Mouse (Mus musculus) cerebellum, adult 11-12 months (tissue): ENCODE data around the gene Col4a1.
A peak's percentile ranks its signal among the peaks of the same experiment; 100 is the strongest.

Experiments used
- DNase-seq: peaks from one replicate; pipeline ENCODE4 v3.0.0; 2022

Gene Col4a1

GRCm38 (mm10) chr8:11297141-11297838, 15.3 kb downstream of the Col4a1 start:
- no peak for DNase-seq

- no peak for DNase-seq
These were observed 16.2 kb downstream of the Col4a1 start for GRCm38 (mm10) chr8:11296282-11296943.

GRCm38 (mm10) chr8:11292611-11293010, 20.0 kb downstream of the Col4a1 start:
- DNase-seq, result no peak

DNA sequence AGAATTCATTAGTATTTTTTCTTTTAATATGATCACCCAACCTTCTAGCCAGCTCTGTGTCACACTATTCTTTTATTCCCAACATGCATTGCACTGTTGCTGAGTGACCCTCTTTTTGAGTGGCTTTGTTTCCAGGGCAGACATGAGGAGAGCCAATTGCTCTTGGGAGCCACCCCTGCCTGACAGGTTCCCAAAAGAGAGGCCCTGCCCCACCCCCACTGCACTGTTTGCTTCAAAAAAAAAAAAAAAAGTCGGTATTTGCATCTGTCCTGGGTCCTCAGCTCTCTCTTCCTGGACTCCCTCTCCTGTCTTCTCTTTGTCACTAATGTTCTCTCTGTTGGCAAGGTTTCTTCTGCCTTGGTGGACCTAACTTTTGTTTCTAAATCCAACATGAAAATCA, 22.1 kb downstream of the Col4a1 start:
- no peak for DNase-seq

DNA sequence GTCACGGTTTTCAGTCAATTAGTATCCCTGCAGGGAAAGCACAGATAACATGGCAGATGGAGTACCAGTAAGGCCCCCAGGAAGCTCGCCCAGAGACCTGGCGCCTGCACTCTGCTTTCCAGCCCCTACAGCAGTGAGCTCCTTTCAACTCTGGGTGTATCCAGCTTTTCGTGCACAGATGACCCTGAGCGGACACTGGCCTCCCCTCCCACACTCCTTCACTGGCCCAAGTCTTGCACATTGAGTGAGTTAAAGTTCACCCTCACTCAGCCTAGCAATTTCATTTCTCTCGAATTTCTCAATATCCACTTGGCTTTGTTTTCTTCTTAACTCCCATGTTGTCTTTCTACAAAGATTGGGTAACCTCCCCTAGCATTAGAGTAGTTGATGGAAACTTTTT, 24.3 kb downstream of the Col4a1 start:
- no peak for DNase-seq

- DNase-seq, result no peak
These were observed 25.5 kb downstream of the Col4a1 start for GRCm38 (mm10) chr8:11287139-11287538.

DNA sequence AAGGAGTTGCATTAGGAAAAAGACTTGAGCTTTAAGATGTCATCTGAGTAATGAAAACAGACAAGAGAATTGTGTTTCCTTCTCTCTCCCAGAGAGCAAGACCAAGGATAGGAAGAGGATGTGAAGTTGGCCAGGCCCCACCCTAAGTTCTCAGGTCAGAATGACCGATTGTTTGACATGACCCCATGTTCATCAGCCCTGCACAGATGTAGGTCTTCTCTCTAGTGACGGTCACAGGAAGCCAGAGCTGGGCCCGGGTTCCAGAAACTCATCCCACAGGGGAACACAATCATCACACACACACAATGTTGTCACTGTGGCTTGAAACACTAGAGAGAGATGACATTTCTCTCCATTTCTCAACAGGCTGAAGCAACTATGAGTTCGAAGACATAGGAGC, 27.2 kb downstream of the Col4a1 start:
- no peak for DNase-seq

GRCm38 (mm10) chr8:11283217-11283616, 29.4 kb downstream of the Col4a1 start:
- DNase-seq, result no peak

DNA sequence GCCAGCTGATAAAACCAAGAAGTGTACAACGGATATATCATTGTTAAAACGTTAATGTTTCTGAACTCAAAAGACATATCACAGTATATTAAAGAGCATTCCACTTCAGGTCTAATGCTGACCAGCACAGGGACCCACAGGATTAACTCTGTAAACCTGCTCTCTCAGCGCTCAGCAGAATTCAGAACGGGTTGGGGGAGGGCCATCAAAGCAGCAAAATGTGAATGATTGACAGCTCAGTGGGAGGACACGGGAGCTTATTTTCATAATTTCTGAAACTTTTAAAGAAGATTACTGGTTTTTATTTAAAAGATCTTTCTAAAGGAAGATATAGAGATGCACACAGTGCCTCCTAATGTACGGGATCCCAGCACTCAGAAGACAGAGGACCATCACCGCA, 29.9 kb downstream of the Col4a1 start:
- no peak for DNase-seq

DNA sequence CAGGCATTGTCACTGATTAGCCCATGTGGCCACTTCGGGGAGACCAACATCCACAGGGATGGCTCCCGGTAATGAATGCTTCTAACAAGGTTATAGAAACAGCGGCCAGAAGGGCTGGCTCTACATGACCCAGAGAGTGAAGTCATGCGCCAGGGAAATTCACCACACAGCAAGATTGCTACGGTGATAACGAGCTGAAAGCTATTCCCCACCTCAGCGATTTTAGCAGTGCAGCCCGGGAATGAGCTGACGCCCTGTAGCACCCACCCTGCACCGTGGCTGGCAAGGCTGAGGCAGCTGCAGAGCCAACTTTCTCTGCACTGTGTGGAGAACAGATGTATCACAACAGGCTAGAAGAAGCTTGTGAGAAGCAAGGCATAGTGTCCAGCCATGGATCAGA, 30.5 kb downstream of the Col4a1 start:
- no peak for DNase-seq

GRCm38 (mm10) chr8:11280721-11281268, 31.8 kb downstream of the Col4a1 start:
- no peak for DNase-seq

- no peak for DNase-seq
These were observed 33.3 kb downstream of the Col4a1 start for GRCm38 (mm10) chr8:11279296-11279826.

DNA sequence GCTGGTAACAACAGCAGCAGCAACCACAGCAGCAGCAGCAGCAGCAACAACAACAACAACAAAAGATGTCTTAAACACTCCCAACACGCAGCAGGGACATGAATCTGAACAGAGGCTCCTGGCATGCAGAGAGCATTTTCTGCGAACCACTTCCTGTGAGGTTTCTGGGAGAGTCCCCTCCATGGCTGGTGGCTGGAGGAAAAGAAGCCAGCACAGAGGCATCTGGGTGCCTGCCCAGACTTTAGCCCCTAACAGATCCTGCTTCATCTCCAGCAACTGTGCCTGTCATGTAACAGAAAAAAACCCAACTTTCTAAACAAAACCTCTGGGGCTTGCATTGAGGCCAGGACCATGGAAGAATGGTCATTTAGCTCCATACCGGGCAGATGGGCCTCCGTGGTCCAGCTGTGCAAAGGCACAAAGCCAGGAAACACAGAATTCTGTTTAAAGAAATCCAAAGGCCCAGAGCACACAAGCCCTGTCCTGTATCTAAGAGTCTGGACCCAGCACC, 34.5 kb downstream of the Col4a1 start:
- peak; percentile 6 for DNase-seq

DNA sequence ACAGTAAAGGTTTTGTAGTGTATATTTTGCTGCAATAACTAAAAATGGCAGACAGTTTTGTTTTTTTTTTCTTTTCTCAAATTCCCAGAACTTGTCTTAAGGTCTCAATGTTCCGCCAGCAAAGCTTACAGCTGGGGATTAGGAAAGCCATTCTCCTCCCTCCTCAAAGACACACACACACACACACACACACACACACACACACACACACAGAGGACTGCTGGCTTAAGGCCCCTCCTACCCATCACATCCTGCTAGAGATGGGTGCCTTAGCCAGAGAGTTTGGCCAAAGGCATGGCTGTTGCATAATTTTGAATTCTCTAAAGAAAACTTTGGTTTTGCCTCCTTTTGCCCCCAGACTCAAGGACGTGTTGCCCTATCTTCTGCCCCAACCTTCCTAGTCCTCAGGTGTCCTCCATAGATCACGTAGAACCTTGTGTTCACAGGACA, 35.0 kb downstream of the Col4a1 start:
- DNase-seq, result no peak

DNA sequence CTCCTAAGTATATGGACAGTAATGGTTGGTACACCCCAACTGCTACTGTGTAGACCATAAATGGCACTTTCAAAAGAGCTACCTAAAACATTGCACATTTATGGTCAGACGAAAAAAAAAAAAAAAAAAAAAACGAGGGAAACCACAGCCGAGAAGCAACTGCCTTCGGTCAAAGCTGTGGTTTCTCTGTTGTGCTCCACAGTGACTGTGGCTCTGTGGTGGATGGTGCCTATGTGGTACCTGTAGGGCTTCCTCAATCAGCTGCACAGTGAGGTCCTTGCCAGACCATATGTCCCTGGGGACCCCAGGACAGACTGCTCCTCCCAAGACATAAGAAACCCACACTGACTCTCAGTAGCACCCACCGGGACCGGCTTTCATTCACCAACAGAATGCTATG, 36.3 kb downstream of the Col4a1 start:
- no peak for DNase-seq

DNA sequence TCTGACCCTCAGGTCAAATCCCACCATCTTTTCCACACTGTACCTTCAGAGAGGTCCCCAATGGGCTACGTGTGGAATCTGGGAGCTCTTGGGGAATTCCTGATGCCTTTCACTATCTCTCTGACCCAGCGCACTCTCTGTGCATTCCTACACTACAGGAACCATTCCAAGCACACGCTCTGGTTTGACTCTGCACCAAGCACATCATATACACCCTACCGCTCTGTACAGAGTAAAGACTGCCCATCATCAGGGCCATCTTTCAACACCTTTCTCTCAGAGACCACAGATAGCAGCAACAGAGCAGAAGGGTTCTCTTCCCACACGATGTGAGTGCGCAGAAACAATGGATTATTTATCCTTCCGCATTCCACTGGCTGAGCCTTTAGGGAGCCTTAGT, 38.2 kb downstream of the Col4a1 start:
- DNase-seq, result no peak

DNA sequence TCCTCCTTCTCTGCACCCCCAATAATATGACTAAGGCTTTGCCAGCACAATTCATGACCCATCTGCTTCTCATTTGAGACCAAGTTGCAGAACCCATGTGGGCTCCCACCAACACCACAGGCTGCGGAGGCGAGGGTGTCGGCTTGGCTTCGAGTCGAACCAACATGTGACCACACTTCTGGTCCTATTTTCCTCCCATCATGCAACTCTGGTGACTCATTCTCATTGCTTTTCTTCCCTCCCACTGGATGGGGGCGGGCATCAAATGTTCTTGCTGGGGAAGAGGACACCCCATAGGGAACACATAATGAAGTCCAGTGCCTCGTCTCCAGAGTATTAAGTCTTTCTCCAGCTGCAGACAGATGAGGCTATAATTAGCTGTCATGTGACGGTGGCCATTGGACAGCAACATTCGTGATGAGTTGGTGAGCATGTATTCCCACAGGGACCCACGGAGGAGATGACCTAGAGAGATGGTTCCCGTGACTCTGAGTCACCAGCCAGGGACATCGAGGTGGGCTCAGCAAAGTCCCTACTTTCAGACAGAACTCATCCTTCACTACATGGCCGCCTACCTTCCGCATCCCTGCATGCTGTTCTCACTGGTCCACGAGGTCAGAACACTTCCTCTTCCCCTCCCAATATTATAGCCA, 39.0 kb downstream of the Col4a1 start:
- no peak for DNase-seq

- no peak for DNase-seq
These were observed 40.4 kb downstream of the Col4a1 start for GRCm38 (mm10) chr8:11272205-11272604.

DNA sequence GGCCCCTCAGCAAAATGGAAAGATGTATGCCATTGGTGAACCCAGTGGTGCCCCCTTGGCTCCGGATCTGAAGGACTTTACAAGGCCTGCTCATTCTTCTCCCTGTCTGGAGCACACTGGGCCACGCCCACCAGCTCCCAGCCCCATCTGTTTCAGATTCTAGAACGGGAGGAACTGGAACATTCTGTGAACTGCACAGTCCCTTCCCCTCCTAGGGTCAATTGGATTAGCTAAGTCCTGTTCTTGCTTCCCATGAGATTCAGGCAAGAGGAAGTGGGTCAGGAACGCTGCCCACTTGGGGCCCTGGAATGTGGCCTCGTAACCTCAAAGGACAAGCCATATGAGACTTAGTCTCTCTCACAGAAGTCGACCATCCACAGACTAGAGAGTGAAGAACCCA, 41.8 kb downstream of the Col4a1 start:
- no peak for DNase-seq

DNA sequence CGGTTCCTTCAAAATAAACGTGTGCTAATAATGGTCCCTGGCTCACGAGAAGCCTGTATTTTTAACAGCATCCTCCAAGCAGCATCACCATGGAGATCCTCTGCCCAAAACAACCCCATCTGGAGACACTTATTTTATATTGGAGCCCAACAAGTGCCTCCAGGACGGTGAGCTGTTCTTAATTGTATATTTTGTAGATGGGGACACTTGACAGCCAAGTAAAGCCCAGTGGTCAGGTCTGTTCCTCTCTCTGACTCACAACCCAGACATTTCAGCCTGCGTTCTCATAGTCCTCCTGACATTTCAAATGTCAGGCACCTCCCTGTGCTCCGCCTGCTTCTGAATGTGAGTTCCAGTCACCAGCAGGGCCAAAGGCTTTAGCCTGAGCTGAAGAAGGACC, 43.9 kb downstream of the Col4a1 start:
- DNase-seq, result no peak

DNA sequence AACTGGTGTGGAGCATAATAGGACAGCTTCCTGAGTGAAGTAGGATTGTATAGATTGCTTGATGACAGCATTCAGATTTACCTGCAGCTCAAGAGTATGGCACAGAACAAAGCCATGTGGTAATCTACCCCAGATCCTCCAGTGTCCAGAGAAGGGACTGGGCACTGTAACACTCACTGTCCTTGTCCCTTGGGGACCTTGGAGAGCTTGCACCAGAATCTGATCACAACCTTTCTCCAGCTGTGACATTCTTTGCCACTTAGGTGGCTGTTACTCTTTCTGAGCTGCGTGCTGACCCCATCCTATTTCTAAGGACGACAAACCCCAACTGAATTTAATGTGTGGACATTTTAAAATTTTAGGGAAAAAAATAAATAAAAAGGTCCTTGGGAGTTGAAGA, 46.2 kb downstream of the Col4a1 start:
- DNase-seq, result no peak

DNA sequence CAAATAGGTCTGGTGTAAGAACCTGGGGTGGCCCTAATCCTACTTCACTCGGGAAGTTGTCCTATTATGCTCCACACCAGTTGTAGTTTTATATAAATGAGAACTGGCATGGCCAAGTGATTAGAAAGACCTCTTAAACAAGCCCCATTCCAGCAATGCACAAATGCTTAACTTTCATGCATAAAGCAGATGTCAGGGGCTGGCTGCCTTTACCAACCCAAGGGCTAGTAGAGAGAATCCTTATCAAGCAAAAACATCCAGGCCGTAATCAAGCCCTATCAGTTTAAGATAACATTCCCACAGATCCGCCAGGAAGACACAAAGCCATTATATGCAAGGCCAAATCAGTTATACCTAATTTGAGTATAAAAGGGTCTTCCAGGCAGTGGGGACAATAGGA, 46.7 kb downstream of the Col4a1 start:
- DNase-seq, result no peak

- DNase-seq, result no peak
These were observed 48.8 kb downstream of the Col4a1 start for GRCm38 (mm10) chr8:11263848-11264247.
